Mouse (Mus musculus): ENCODE measurements at regions not wholly inside any gene's neighbourhood (a gene's known extent, or its start where the extent isn't known, plus 50 kb on each side); places are given as distances from the start of the nearest gene placed in this dataset.

DNA sequence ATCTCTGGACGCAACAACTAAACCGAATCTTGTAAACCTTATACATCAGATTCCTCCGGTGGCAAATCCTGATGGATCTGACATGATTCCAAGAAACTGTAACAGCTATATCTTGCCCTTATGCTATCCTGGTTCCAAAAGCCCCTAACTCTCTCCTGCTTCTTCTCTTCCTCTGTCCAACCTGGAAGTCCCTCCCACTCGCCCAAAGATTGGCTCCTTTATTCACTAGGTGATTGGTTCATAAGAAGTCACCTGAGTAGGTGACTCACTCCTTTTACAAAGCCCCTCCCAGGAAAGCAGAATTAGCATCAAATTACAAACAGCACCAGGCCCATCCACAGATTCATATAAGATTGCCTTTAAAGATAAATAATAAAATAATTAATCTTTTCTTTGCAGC is 166.2 kb upstream of the Mettl25 start:
- Histone ChIP-seq H3K4me2 (ENCODE audit: low read depth, low read length) (no peak overlapping the region), H3K36me3 (ENCODE audit: control insufficient read depth, insufficient read depth, low read length) (no peaks in the 10 kb centered on the region), H3K9ac (ENCODE audit: low read depth, low read length) (no peak overlapping the region), H3K27ac (replicated peaks; ENCODE audit: low read depth, low read length) (no peak overlapping the region), H3K27me3 (replicated peaks; ENCODE audit: control insufficient read depth, insufficient read depth, low read length) (no peaks in the 10 kb centered on the region), H3K4me1 (ENCODE audit: control insufficient read depth, insufficient read depth, low read length) (no peaks in the 10 kb centered on the region), H3K4me3 (ENCODE audit: low read depth, low read length) (no peak overlapping the region), H3K9me3 (ENCODE audit: control insufficient read depth, low read length) (no peaks in the 10 kb centered on the region)
- no peak for ATAC-seq (ENCODE audit: low read depth)
- no peak for DNase-seq (ENCODE audit: low spot score)
- 88% methylated on average over 4 of the region's 4 CpGs for WGBS

DNA sequence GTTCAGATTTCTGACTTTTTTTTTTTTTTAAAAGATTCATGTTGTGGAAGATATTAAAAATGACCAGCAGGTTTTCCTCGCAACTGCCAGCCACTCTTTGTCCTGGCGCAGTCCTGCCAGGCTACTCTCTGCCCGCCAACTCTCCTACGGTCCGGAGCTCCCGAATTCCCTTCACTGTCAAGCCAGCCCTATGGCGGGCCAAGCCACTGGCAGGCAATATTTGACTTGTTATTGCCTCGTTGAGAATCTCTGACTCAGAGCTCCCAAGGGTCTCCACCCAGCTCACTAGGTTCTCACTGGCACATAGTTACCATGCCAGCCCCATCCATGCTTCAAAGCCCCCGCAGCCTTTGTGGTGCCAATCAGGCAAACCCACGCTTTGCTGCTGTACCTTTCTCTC is 165.7 kb upstream of the Mettl25 start:
- no peak overlapping the region for H3K9ac ChIP-seq (ENCODE audit: low read depth, low read length)
- H3K4me3 ChIP-seq (ENCODE audit: low read depth, low read length), result no peak overlapping the region
- WGBS, result 92% methylated on average over 10 of the region's 10 CpGs
- no peaks in the 10 kb centered on the region for H3K9me3 ChIP-seq (ENCODE audit: control insufficient read depth, low read length)
- H3K36me3 ChIP-seq (ENCODE audit: control insufficient read depth, insufficient read depth, low read length), result no peaks in the 10 kb centered on the region
- no peak overlapping the region for H3K27ac ChIP-seq (replicated peaks; ENCODE audit: low read depth, low read length)
- no peaks in the 10 kb centered on the region for H3K4me1 ChIP-seq (ENCODE audit: control insufficient read depth, insufficient read depth, low read length)
- no peak overlapping the region for H3K4me2 ChIP-seq (ENCODE audit: low read depth, low read length)
- no peaks in the 10 kb centered on the region for H3K27me3 ChIP-seq (replicated peaks; ENCODE audit: control insufficient read depth, insufficient read depth, low read length)
- ATAC-seq (ENCODE audit: low read depth) (no peak), DNase-seq (ENCODE audit: low spot score) (no peak)

DNA sequence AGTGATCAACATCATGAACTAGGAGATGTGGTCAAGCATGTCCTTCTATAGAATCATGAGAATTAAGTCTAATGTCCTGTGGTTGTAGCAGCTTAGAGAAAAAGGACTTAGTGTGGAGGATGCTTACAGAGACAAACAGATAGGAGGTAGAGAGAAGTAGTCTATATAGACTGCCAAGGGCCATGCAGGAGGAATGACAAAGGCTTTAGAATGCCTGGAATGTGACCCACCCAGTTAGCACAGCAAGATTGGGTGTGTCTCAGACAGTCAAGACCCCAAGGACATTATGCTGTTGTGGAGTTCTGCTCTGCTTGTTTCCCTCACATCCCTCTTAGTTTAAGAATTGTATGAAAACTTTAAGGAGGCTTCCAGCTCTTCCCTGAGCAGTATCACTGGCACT is 164.9 kb upstream of the Mettl25 start:
- Histone ChIP-seq H3K9me3 (ENCODE audit: control insufficient read depth, low read length) (no peaks in the 10 kb centered on the region), H3K27me3 (replicated peaks; ENCODE audit: control insufficient read depth, insufficient read depth, low read length) (no peaks in the 10 kb centered on the region), H3K9ac (ENCODE audit: low read depth, low read length) (no peak overlapping the region), H3K36me3 (ENCODE audit: control insufficient read depth, insufficient read depth, low read length) (no peaks in the 10 kb centered on the region), H3K27ac (replicated peaks; ENCODE audit: low read depth, low read length) (no peak overlapping the region), H3K4me3 (ENCODE audit: low read depth, low read length) (no peak overlapping the region), H3K4me2 (ENCODE audit: low read depth, low read length) (no peak overlapping the region), H3K4me1 (ENCODE audit: control insufficient read depth, insufficient read depth, low read length) (no peaks in the 10 kb centered on the region)
- DNase-seq (ENCODE audit: low spot score) (no peak), ATAC-seq (ENCODE audit: low read depth) (peak; percentile 53; the same call in 1 of the 2 replicates)

DNA sequence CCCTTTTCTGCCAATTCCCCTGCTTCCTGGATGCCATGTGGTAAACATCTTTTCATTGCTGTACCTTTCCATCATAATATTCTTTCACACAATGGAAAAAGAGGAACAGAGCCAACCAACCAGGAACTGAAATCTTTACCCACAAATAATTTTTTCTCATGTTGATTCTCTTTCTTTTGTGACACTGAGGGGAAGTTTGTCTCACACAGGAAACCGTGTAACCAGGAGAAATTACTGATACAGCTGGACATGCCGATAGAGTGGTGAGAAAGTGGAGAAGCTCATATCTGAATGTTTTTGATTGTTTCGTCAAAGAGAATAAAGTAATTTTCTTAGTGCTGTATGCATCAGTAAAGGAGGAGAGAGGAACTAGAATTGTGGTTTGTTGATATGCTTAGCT is 116.3 kb upstream of the Mettl25 start:
- no peaks in the 10 kb centered on the region for H3K9me3 ChIP-seq (ENCODE audit: control insufficient read depth, low read length)
- DNase-seq (ENCODE audit: low spot score), result no peak
- WGBS, result 79% methylated on average over 3 of the region's 3 CpGs
- no peak for ATAC-seq (ENCODE audit: low read depth)
- H3K27me3 ChIP-seq (replicated peaks; ENCODE audit: control insufficient read depth, insufficient read depth, low read length), result no peaks in the 10 kb centered on the region
- no peaks in the 10 kb centered on the region for H3K36me3 ChIP-seq (ENCODE audit: control insufficient read depth, insufficient read depth, low read length)
- H3K4me2 ChIP-seq (ENCODE audit: low read depth, low read length), result no peak overlapping the region
- no peak overlapping the region for H3K4me3 ChIP-seq (ENCODE audit: low read depth, low read length)
- no peaks in the 10 kb centered on the region for H3K4me1 ChIP-seq (ENCODE audit: control insufficient read depth, insufficient read depth, low read length)
- H3K9ac ChIP-seq (ENCODE audit: low read depth, low read length), result no peak overlapping the region
- H3K27ac ChIP-seq (replicated peaks; ENCODE audit: low read depth, low read length), result no peak overlapping the region

DNA sequence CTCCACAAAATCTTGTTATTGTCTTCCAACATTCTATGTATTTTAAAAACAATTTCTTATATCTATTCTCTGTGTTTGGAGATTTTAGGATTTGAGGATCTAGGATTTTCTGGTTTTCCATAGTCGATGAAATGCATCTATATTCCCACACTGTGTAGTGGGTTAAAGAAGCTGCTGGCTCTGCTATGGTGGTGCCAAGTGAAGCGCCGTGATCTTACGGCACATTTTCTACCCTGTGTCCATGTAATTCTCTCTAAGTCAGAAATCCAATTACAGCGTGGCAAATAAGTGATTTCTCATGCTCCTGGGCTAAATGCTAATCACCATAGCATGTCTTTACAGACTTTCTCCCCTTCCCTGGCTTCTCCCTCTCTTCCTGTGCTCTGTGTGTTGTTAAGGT is 92.1 kb upstream of the Mettl25 start:
- H3K27ac ChIP-seq (replicated peaks; ENCODE audit: low read depth, low read length), result no peak overlapping the region
- DNase-seq (ENCODE audit: low spot score), result no peak
- ATAC-seq (ENCODE audit: low read depth), result no peak
- H3K27me3 ChIP-seq (replicated peaks; ENCODE audit: control insufficient read depth, insufficient read depth, low read length), result no peaks in the 10 kb centered on the region
- no peaks in the 10 kb centered on the region for H3K4me1 ChIP-seq (ENCODE audit: control insufficient read depth, insufficient read depth, low read length)
- WGBS, result 73% methylated on average over 5 of the region's 5 CpGs
- H3K4me2 ChIP-seq (ENCODE audit: low read depth, low read length), result no peak overlapping the region
- H3K4me3 ChIP-seq (ENCODE audit: low read depth, low read length), result no peak overlapping the region
- no peaks in the 10 kb centered on the region for H3K9me3 ChIP-seq (ENCODE audit: control insufficient read depth, low read length)
- no peak overlapping the region for H3K9ac ChIP-seq (ENCODE audit: low read depth, low read length)
- H3K36me3 ChIP-seq (ENCODE audit: control insufficient read depth, insufficient read depth, low read length), result no peaks in the 10 kb centered on the region

- Histone ChIP-seq H3K4me2 (ENCODE audit: low read depth, low read length) (no peak overlapping the region), H3K27me3 (replicated peaks; ENCODE audit: control insufficient read depth, insufficient read depth, low read length) (no peaks in the 10 kb centered on the region), H3K9me3 (ENCODE audit: control insufficient read depth, low read length) (no peaks in the 10 kb centered on the region), H3K4me3 (ENCODE audit: low read depth, low read length) (no peak overlapping the region), H3K27ac (replicated peaks; ENCODE audit: low read depth, low read length) (no peak overlapping the region), H3K9ac (ENCODE audit: low read depth, low read length) (no peak overlapping the region), H3K4me1 (ENCODE audit: control insufficient read depth, insufficient read depth, low read length) (no peaks in the 10 kb centered on the region), H3K36me3 (ENCODE audit: control insufficient read depth, insufficient read depth, low read length) (no peaks in the 10 kb centered on the region)
- ATAC-seq (ENCODE audit: low read depth) (no peak), DNase-seq (ENCODE audit: low spot score) (peak; percentile 18)
- 39% methylated on average over 1 of the region's 1 CpGs for WGBS
Measured at GRCm38 (mm10) chr10:105932786-105933185, 91.6 kb upstream of the Mettl25 start.

GRCm38 (mm10) chr10:105927596-105927995 is 86.4 kb upstream of the Mettl25 start:
- Histone ChIP-seq H3K9ac (ENCODE audit: low read depth, low read length) (no peak overlapping the region), H3K4me2 (ENCODE audit: low read depth, low read length) (no peak overlapping the region), H3K4me3 (ENCODE audit: low read depth, low read length) (no peak overlapping the region), H3K27me3 (replicated peaks; ENCODE audit: control insufficient read depth, insufficient read depth, low read length) (no peaks in the 10 kb centered on the region), H3K36me3 (ENCODE audit: control insufficient read depth, insufficient read depth, low read length) (no peaks in the 10 kb centered on the region), H3K9me3 (ENCODE audit: control insufficient read depth, low read length) (no peaks in the 10 kb centered on the region), H3K27ac (replicated peaks; ENCODE audit: low read depth, low read length) (no peak overlapping the region), H3K4me1 (ENCODE audit: control insufficient read depth, insufficient read depth, low read length) (no peaks in the 10 kb centered on the region)
- WGBS, result 75% methylated on average over 3 of the region's 3 CpGs
- no peak for DNase-seq (ENCODE audit: low spot score)
- ATAC-seq (ENCODE audit: low read depth), result no peak

GRCm38 (mm10) chr10:105926912-105927238 is 85.7 kb upstream of the Mettl25 start:
- no peak for ATAC-seq (ENCODE audit: low read depth)

DNA sequence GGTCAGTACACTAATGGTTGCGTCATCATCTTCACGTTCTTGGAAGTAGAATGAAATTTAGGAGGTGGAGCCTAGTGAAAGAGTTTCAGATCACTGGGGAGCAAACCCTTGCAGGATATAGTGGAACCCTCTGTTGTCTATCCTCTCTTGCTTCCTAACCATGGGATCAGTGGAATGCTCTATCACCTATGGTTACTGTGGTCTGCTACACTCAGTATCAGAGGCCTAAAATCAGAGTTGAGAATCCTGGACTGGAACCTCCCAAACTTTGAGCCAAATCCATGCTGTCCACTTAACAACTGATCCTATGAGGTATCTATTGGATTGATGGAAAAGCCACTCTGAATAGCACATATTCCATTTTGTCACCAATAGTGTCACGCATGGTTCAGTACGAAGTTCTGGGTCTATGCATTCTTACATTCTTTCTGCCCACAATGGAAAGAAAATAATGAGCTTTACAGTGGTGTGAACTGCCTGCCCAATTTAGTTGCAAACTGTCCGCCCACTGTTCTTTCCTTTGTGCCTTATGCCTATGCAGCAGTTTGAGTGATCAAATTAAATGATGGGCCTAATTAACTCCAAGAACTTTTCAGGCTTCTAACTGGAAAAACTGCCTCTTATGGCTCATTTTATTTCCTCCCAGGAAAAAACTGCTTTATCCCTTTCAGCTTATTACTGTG is 85.2 kb upstream of the Mettl25 start:
- no peaks in the 10 kb centered on the region for H3K36me3 ChIP-seq (ENCODE audit: control insufficient read depth, insufficient read depth, low read length)
- H3K4me1 ChIP-seq (ENCODE audit: control insufficient read depth, insufficient read depth, low read length), result no peaks in the 10 kb centered on the region
- no peak overlapping the region for H3K27ac ChIP-seq (replicated peaks; ENCODE audit: low read depth, low read length)
- no peak for ATAC-seq (ENCODE audit: low read depth)
- H3K4me3 ChIP-seq (ENCODE audit: low read depth, low read length), result no peak overlapping the region
- DNase-seq (ENCODE audit: low spot score), result no peak
- H3K9ac ChIP-seq (ENCODE audit: low read depth, low read length), result no peak overlapping the region
- H3K27me3 ChIP-seq (replicated peaks; ENCODE audit: control insufficient read depth, insufficient read depth, low read length), result no peaks in the 10 kb centered on the region
- WGBS, result 84% methylated on average over 5 of the region's 5 CpGs
- no peaks in the 10 kb centered on the region for H3K9me3 ChIP-seq (ENCODE audit: control insufficient read depth, low read length)
- H3K4me2 ChIP-seq (ENCODE audit: low read depth, low read length), result no peak overlapping the region

More at GRCm38 (mm10) chr10:105926912-105927238, 85.7 kb upstream of the Mettl25 start:
- Histone ChIP-seq H3K36me3 (ENCODE audit: control insufficient read depth, insufficient read depth, low read length) (no peaks in the 10 kb centered on the region), H3K27me3 (replicated peaks; ENCODE audit: control insufficient read depth, insufficient read depth, low read length) (no peaks in the 10 kb centered on the region), H3K4me1 (ENCODE audit: control insufficient read depth, insufficient read depth, low read length) (no peaks in the 10 kb centered on the region), H3K27ac (replicated peaks; ENCODE audit: low read depth, low read length) (no peak overlapping the region), H3K9ac (ENCODE audit: low read depth, low read length) (no peak overlapping the region), H3K9me3 (ENCODE audit: control insufficient read depth, low read length) (no peaks in the 10 kb centered on the region), H3K4me2 (ENCODE audit: low read depth, low read length) (no peak overlapping the region), H3K4me3 (ENCODE audit: low read depth, low read length) (no peak overlapping the region)
- WGBS, result 80% methylated on average over 4 of the region's 4 CpGs
- no peak for DNase-seq (ENCODE audit: low spot score)

All from embryonic facial prominence, embryonic 14.5 days (tissue).